Mouse (Mus musculus) olfactory bulb, adult 2 months (tissue): ENCODE measurements around the gene Arpc4.

ENCODE experiments used
- CTCF ChIP-seq: fragments of 200-500 bp; IDR thresholded peaks from 2 replicates; pipeline ENCODE4 v1.5.1; 2012; ENCODE audit warnings: low read depth, mild to moderate bottlenecking, low read length, moderate library complexity; ENCODE audit not compliant: insufficient read depth
- POLR2A ChIP-seq: fragments of 200-500 bp; IDR thresholded peaks from 2 replicates; pipeline ENCODE4 v1.6.1; 2012; ENCODE audit warnings: mild to moderate bottlenecking, low read depth, low read length, moderate library complexity; ENCODE audit not compliant: insufficient read depth

DNA sequence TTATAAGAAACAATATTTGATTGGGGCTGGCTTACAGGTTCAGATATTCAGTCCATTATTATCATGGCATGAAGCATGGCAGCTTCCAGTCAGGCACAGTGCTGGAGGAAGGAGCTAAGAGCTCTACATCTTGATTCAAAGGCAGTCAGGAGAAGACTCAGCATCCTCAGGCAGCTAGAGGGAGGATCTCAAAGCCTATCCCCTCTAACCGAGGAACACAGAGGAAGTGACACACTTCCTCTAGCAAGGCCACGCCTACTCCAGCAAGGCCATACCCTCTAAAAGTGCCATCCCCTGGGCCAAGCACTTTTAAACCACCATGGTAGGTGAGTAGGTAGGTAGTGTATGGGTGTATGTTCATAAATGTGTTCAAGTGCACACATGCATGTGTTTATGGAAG, 47.4 kb upstream of the Arpc4 start:
- no peak for TF ChIP-seq CTCF
- no peak for TF ChIP-seq POLR2A
